Mouse (Mus musculus): ENCODE measurements around the gene Anks1. TPM values are rescaled to one million over a fixed set of nuclear protein-coding genes. Genes with fewer than 3 reads are reported as not detected.

Anks1 gene
- polyA plus RNA-seq, 1 experiment from 2014 or later, result 11.3 TPM

- H3K4me3 ChIP-seq (replicated peaks; ENCODE audit: low read depth, low read length), result no peak overlapping the region
- peaks cover 33% of the 10 kb centered on the region for H3K4me1 ChIP-seq (replicated peaks; ENCODE audit: insufficient read depth, low read length)
- H3K9ac ChIP-seq (ENCODE audit: low read depth, low read length), result no peak overlapping the region
- 88% methylated on average over 4 of the region's 4 CpGs for WGBS
- no peaks in the 10 kb centered on the region for H3K9me3 ChIP-seq (replicated peaks; ENCODE audit: low read length)
- ATAC-seq (replicated peaks; ENCODE audit: low FRiP score, low read depth) (no peak), DNase-seq (ENCODE audit: low spot score) (no peak)
- no peaks in the 10 kb centered on the region for H3K27me3 ChIP-seq (ENCODE audit: insufficient read depth, low read length)
- no peak overlapping the region for H3K27ac ChIP-seq
- H3K36me3 ChIP-seq (ENCODE audit: insufficient read depth, low read length), result no peaks in the 10 kb centered on the region
- no peak overlapping the region for H3K4me2 ChIP-seq (ENCODE audit: low read length)
- no peak for TF ChIP-seq CTCF (IDR thresholded peaks at IDR 0.05; ENCODE audit: low read depth)
Measured at GRCm38 (mm10) chr17:27942131-27942530, 33.0 kb downstream of the Anks1 start.

DNA sequence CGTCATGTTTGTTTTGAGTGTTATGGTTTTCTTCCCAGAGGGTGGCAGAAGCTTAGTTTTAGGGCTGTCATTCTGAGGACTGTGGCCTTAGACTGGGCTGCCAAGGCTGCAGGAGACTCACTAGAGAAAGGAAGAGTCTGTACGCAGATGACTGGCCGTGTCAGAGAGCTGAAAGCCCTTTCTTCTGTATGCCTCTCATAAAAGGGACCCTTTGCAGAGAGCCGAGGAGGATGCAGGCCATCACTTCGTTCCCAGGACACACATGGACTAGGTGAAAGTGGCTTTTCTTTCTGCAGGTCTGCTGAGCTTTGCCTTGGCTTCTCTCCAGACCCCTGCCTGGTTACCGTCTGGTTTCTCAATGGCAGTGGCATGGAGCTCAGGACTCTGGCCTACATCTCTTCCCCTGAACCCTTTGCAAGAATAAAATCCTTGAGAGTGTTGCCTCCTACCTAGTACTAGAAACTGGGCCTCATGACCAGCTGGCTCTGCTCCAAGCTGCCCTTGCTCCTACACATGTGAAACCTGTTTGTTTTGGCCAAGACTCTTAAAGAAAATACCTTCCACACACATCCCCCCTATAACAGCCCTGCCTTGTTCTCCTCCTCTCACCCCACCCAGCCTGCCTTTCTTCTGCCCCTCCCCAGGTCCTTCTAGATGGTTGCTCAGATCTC, 36.6 kb downstream of the Anks1 start:
- no peak overlapping the region for H3K4me2 ChIP-seq (ENCODE audit: low read length)
- WGBS, result 42% methylated on average over 6 of the region's 6 CpGs
- peaks cover 11% of the 10 kb centered on the region; the same call in 1 of the 2 replicates for H3K4me1 ChIP-seq (replicated peaks; ENCODE audit: insufficient read depth, low read length)
- no peak for TF ChIP-seq CTCF (IDR thresholded peaks at IDR 0.05; ENCODE audit: low read depth)
- H3K9me3 ChIP-seq (replicated peaks; ENCODE audit: low read length), result no peaks in the 10 kb centered on the region
- H3K9ac ChIP-seq (ENCODE audit: low read depth, low read length), result peak overlapping the region; percentile 14; the same call in 1 of the 2 replicates
- no peak overlapping the region for H3K4me3 ChIP-seq (replicated peaks; ENCODE audit: low read depth, low read length)
- ATAC-seq (replicated peaks; ENCODE audit: low FRiP score, low read depth), result peak; percentile 77
- no peaks in the 10 kb centered on the region for H3K36me3 ChIP-seq (ENCODE audit: insufficient read depth, low read length)
- peak overlapping the region; percentile 88 for H3K27ac ChIP-seq
- H3K27me3 ChIP-seq (ENCODE audit: insufficient read depth, low read length), result no peaks in the 10 kb centered on the region
- DNase-seq (ENCODE audit: low spot score), result peak; percentile 78

DNA sequence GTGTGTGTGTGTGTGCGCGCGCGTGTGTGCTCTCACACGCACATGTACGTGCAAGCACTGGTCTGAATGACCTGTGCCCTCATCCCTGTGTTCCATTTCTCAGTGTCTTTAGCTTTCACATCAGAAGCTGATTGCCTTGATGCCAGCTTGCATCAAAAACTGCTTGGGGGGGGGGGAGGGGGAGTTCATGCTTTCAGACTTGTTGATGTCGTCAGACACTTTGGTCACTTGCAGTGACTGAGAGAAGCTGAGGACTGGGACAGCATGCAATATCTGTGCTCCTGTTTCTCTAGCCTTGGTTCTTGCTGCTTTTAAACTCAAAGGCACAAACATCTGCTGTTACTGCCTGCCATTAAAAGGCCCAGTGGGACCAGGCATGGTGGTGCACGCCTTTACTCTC, 37.3 kb downstream of the Anks1 start:
- DNase-seq (ENCODE audit: low spot score) (no peak), ATAC-seq (replicated peaks; ENCODE audit: low FRiP score, low read depth) (no peak)
- WGBS, result 66% methylated on average over 8 of the region's 8 CpGs
- Histone ChIP-seq H3K9me3 (replicated peaks; ENCODE audit: low read length) (no peaks in the 10 kb centered on the region), H3K4me1 (replicated peaks; ENCODE audit: insufficient read depth, low read length) (peaks cover 11% of the 10 kb centered on the region; the same call in 1 of the 2 replicates), H3K27me3 (ENCODE audit: insufficient read depth, low read length) (no peaks in the 10 kb centered on the region), H3K4me2 (ENCODE audit: low read length) (no peak overlapping the region), H3K9ac (ENCODE audit: low read depth, low read length) (no peak overlapping the region), H3K36me3 (ENCODE audit: insufficient read depth, low read length) (no peaks in the 10 kb centered on the region), H3K4me3 (replicated peaks; ENCODE audit: low read depth, low read length) (no peak overlapping the region), H3K27ac (peak overlapping the region; percentile 88)
- no peak for TF ChIP-seq CTCF (IDR thresholded peaks at IDR 0.05; ENCODE audit: low read depth)

- WGBS, result 78% methylated on average over 2 of the region's 2 CpGs
- H3K9me3 ChIP-seq (replicated peaks; ENCODE audit: low read length), result no peaks in the 10 kb centered on the region
- no peaks in the 10 kb centered on the region for H3K36me3 ChIP-seq (ENCODE audit: insufficient read depth, low read length)
- no peak overlapping the region for H3K4me2 ChIP-seq (ENCODE audit: low read length)
- no peak overlapping the region for H3K4me3 ChIP-seq (replicated peaks; ENCODE audit: low read depth, low read length)
- DNase-seq (ENCODE audit: low spot score) (no peak), ATAC-seq (replicated peaks; ENCODE audit: low FRiP score, low read depth) (no peak)
- TF ChIP-seq CTCF (IDR thresholded peaks at IDR 0.05; ENCODE audit: low read depth), result 0 out of 2 replicates have a peak, but pooled peaks have one; percentile 3
- peaks cover 11% of the 10 kb centered on the region; the same call in 1 of the 2 replicates for H3K4me1 ChIP-seq (replicated peaks; ENCODE audit: insufficient read depth, low read length)
- no peaks in the 10 kb centered on the region for H3K27me3 ChIP-seq (ENCODE audit: insufficient read depth, low read length)
- peak overlapping the region; percentile 88; the same call in 1 of the 2 replicates for H3K27ac ChIP-seq
- H3K9ac ChIP-seq (ENCODE audit: low read depth, low read length), result no peak overlapping the region
Measured at GRCm38 (mm10) chr17:27947155-27947554, 38.0 kb downstream of the Anks1 start.

GRCm38 (mm10) chr17:27953136-27953535, 44.0 kb downstream of the Anks1 start:
- Histone ChIP-seq H3K4me2 (ENCODE audit: low read length) (no peak overlapping the region), H3K27ac (no peak overlapping the region), H3K9me3 (replicated peaks; ENCODE audit: low read length) (no peaks in the 10 kb centered on the region), H3K4me1 (replicated peaks; ENCODE audit: insufficient read depth, low read length) (0 out of 2 replicates have a peak, but pooled peaks cover 7% of the 10 kb centered on the region), H3K4me3 (replicated peaks; ENCODE audit: low read depth, low read length) (no peak overlapping the region), H3K27me3 (ENCODE audit: insufficient read depth, low read length) (no peaks in the 10 kb centered on the region), H3K36me3 (ENCODE audit: insufficient read depth, low read length) (no peaks in the 10 kb centered on the region), H3K9ac (ENCODE audit: low read depth, low read length) (no peak overlapping the region)
- WGBS, result 53% methylated on average over 6 of the region's 6 CpGs
- TF ChIP-seq CTCF (IDR thresholded peaks at IDR 0.05; ENCODE audit: low read depth), result no peak
- DNase-seq (ENCODE audit: low spot score), result no peak
- ATAC-seq (replicated peaks; ENCODE audit: low FRiP score, low read depth), result no peak

DNA sequence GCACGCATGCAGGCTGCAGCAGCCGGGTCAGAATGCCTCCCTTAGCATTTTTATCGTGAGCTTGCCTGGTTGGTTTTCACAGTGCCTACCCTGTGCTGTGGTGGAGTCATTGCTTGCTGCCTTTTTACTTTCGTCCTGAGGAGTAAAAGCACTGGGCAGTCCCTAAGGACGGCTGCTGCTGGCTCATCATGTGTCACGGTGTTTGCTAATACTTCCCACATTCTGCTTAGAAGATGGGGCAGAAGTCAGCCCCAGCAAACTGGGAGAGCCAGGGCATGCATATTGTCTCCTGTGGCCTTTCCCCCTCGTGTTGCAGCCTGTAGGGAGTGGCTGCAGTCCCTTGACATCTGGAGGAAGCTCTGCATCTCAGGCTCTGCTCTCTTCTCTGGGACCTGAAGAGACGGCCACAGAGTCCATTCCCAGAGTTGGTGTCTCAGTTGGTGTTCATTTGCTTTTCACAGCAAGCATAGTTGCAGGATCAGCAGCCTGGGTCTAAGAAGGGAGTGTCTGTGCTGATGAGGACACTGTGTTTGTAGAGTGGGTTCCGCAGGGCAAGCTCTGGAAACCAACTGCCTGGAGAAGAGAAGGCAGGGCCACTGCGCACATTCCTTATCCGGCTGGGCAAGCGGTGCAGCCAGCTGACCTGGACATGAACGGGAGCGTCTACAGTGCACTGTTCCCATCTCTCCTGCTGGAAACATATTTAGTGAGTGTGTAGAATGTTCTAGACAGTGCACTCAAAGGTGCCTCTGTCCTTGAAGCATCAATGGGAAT, 45.7 kb downstream of the Anks1 start:
- DNase-seq (ENCODE audit: low spot score), result no peak

More for the DNA sequence above, 45.7 kb downstream of the Anks1 start:
- H3K27me3 ChIP-seq (ENCODE audit: insufficient read depth, low read length), result no peaks in the 10 kb centered on the region
- H3K9me3 ChIP-seq (replicated peaks; ENCODE audit: low read length), result no peaks in the 10 kb centered on the region
- H3K4me3 ChIP-seq (replicated peaks; ENCODE audit: low read depth, low read length), result no peak overlapping the region
- ATAC-seq (replicated peaks; ENCODE audit: low FRiP score, low read depth), result no peak
- no peak overlapping the region for H3K9ac ChIP-seq (ENCODE audit: low read depth, low read length)
- H3K36me3 ChIP-seq (ENCODE audit: insufficient read depth, low read length), result no peaks in the 10 kb centered on the region
- TF ChIP-seq CTCF (IDR thresholded peaks at IDR 0.05; ENCODE audit: low read depth), result no peak
- no peak overlapping the region for H3K4me2 ChIP-seq (ENCODE audit: low read length)
- 47% methylated on average over 14 of the region's 14 CpGs for WGBS
- peak overlapping the region; percentile 39; the same call in 1 of the 2 replicates for H3K27ac ChIP-seq
- 0 out of 2 replicates have a peak, but pooled peaks cover 8% of the 10 kb centered on the region for H3K4me1 ChIP-seq (replicated peaks; ENCODE audit: insufficient read depth, low read length)

Measured in kidney, postnatal 0 days (tissue).